Mouse (Mus musculus): ENCODE data around the gene Ttc9. TPM values are rescaled to one million over a fixed set of nuclear protein-coding genes. Genes with fewer than 3 reads are reported as not detected.

The Ttc9 gene
- total and polyA plus RNA-seq, 3 experiments = 0.07 TPM; not detected in 2

DNA sequence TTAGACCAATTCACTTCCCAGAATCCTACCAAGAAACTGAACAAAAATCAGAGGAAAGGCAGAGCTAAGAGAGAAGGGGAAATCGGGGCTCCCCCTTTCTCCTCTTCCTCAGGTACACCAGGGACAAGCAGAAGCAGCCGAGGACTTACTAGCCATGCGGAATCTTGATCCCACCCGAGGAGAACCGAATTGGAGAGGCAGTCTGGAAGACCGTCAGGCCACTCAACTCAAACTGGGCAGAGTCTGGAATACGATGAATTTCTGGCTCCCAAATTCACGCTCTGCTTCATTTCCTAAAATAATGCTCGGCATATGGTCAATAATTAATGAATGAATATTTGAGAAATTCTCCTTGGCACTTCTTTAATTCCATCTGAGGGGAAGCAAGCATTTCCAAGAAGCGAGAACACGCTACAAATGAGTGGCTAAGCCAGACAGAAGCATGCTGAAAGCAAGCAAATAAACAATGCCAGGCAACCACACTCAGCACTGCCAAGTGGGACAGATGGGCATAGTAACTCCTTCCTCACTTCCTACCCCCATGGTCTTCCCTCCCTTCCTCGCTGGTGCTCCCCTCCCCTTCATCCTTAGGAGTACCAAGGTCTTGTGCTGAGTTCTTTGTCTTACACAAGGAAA, 4.7 kb upstream of the Ttc9 start:
- peaks cover 6% of the 10 kb centered on the region for H3K27me3 ChIP-seq (replicated peaks)
- no peaks in the 10 kb centered on the region for H3K79me2 ChIP-seq (replicated peaks; ENCODE audit: control insufficient read depth, extremely low read depth, insufficient read depth, poor library complexity, severe bottlenecking)
- DNase-seq (ENCODE audit: extremely low read depth) = no peak
- no peak overlapping the region for H3K4me2 ChIP-seq (ENCODE audit: insufficient read depth, low read depth, poor library complexity, severe bottlenecking)
- H3K36me3 ChIP-seq (replicated peaks in 1 of 2; ENCODE audit: control insufficient read depth in 1 of 2, insufficient read depth in 1 of 2, low read length in 1 of 2) = no peaks in the 10 kb centered on the region
- in situ Hi-C loops (cut with MboI; ENCODE audit: low pct_ligation_motif_present, low pct_unique_long_range_greater_than_20kb, low sequenced_read_pairs) = no loop called here
- dilution Hi-C loops (cut with MboI; ENCODE audit: extremely low pct_ligation_motif_present, extremely low pct_unique_long_range_greater_than_20kb, low sequenced_read_pairs) = no loop called here
- H3K9ac ChIP-seq (ENCODE audit: insufficient read depth, low read depth) = no peak overlapping the region
- no peaks in the 10 kb centered on the region for H3K9me3 ChIP-seq (replicated peaks; ENCODE audit: low read length)
- no peak for TF ChIP-seq EP300 (IDR thresholded peaks at IDR 0.05; ENCODE audit: low read length)
- TF ChIP-seq POLR2AphosphoS2 (IDR thresholded peaks at IDR 0.05; ENCODE audit: low read depth, low read length) = no peak
- TF ChIP-seq MYC (IDR thresholded peaks at IDR 0.05; ENCODE audit: low read depth, low read length) = no peak
- TF ChIP-seq UBTF (IDR thresholded peaks at IDR 0.05; ENCODE audit: low read depth, low read length) = no peak
- no peak for TF ChIP-seq MXI1 (IDR thresholded peaks at IDR 0.05; ENCODE audit: low read depth, low read length)
- TF ChIP-seq POLR2A (IDR thresholded peaks at IDR 0.05; ENCODE audit: low read depth, low read length) = no peak
- no peak for TF ChIP-seq HCFC1 (IDR thresholded peaks at IDR 0.05; ENCODE audit: low read depth, low read length)
- no peak for TF ChIP-seq ETS1 (conservative IDR thresholded peaks at IDR 0.05; ENCODE audit: low read depth, low read length)
- TF ChIP-seq RAD21 (IDR thresholded peaks at IDR 0.05; ENCODE audit: low read depth, low read length) = no peak
- TF ChIP-seq NRF1 (IDR thresholded peaks at IDR 0.05; ENCODE audit: low read depth, low read length) = no peak
- TF ChIP-seq CHD1 (IDR thresholded peaks at IDR 0.05; ENCODE audit: low read depth, low read length) = no peak
- no peak for TF ChIP-seq ZKSCAN1 (IDR thresholded peaks at IDR 0.05; ENCODE audit: borderline replicate concordance, low read depth, low read length)
- no peak for TF ChIP-seq TBP (conservative IDR thresholded peaks at IDR 0.05; ENCODE audit: low read depth, low read length)
- no peak for TF ChIP-seq PAX5 (IDR thresholded peaks at IDR 0.05; ENCODE audit: low read length)
- no peak for TF ChIP-seq NELFE (IDR thresholded peaks at IDR 0.05; ENCODE audit: low read depth, low read length)
- no peak for TF ChIP-seq JUND (conservative IDR thresholded peaks at IDR 0.05; ENCODE audit: low read depth, low read length)
- no peak for TF ChIP-seq ZC3H11A (IDR thresholded peaks at IDR 0.05; ENCODE audit: low read depth, low read length)
- H3K4me3 ChIP-seq (replicated peaks in 1 of 3; ENCODE audit: low read depth in 2 of 3, low read length in 2 of 3, poor library complexity in 1 of 3) = no peak overlapping the region
- H3K27ac ChIP-seq (ENCODE audit: insufficient read depth, low read depth) = no peak overlapping the region
- H3K4me1 ChIP-seq (ENCODE audit: control insufficient read depth in 1 of 2, insufficient read depth in 2 of 2) = no peaks in the 10 kb centered on the region

DNA sequence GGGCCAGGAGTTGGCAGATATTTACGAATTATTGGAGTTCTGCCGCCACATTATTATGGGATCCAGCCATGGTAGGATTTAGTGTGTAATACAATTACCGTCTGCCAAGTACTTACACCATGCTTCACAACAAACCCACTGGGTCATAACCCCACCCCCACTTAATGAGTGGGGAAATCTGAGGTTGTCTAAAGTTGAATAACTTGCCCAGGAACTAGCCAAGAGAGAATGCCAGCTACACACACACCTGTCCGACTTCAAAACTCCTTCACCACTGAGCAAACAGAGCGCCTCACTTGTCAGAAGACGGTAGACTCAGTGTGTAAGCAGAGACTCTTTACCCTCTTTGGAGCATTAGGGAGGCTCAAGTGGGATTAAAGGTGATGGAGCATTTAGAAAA, 3.6 kb upstream of the Ttc9 start:
- no peaks in the 10 kb centered on the region for H3K36me3 ChIP-seq (replicated peaks in 1 of 2; ENCODE audit: control insufficient read depth in 1 of 2, insufficient read depth in 1 of 2, low read length in 1 of 2)
- TF ChIP-seq CHD2 (IDR thresholded peaks at IDR 0.05; ENCODE audit: low read length) (no peak), ZNF384 (IDR thresholded peaks at IDR 0.05; ENCODE audit: low read depth, low read length) (no peak), MXI1 (IDR thresholded peaks at IDR 0.05; ENCODE audit: low read depth, low read length) (no peak), IRF4 (IDR thresholded peaks at IDR 0.05; ENCODE audit: low read depth, low read length) (no peak), EP300 (IDR thresholded peaks at IDR 0.05; ENCODE audit: low read length) (no peak), MAZ (IDR thresholded peaks at IDR 0.05; ENCODE audit: low read depth, low read length) (no peak), CTCF (conservative IDR thresholded peaks at IDR 0.05 in 1 of 2, IDR thresholded peaks at IDR 0.05 in 1 of 2; ENCODE audit: low read depth in 2 of 2, low read length in 2 of 2) (no peak), RAD21 (IDR thresholded peaks at IDR 0.05; ENCODE audit: low read depth, low read length) (no peak), GABPA (IDR thresholded peaks at IDR 0.05; ENCODE audit: insufficient replicate concordance, low read depth, low read length) (no peak), ZKSCAN1 (IDR thresholded peaks at IDR 0.05; ENCODE audit: borderline replicate concordance, low read depth, low read length) (no peak), MAX (IDR thresholded peaks at IDR 0.05; ENCODE audit: low read length) (no peak), USF1 (IDR thresholded peaks at IDR 0.05; ENCODE audit: low read depth, low read length) (no peak), HCFC1 (IDR thresholded peaks at IDR 0.05; ENCODE audit: low read depth, low read length) (no peak)
- H3K79me2 ChIP-seq (replicated peaks; ENCODE audit: control insufficient read depth, extremely low read depth, insufficient read depth, poor library complexity, severe bottlenecking) = no peaks in the 10 kb centered on the region
- H3K27me3 ChIP-seq (replicated peaks) = peaks cover 6% of the 10 kb centered on the region
- H3K4me1 ChIP-seq (ENCODE audit: control insufficient read depth in 1 of 2, insufficient read depth in 2 of 2) = no peaks in the 10 kb centered on the region
- no peaks in the 10 kb centered on the region for H3K9me3 ChIP-seq (replicated peaks; ENCODE audit: low read length)
- H3K4me3 ChIP-seq (replicated peaks in 1 of 3; ENCODE audit: low read depth in 2 of 3, low read length in 2 of 3, poor library complexity in 1 of 3) = no peak overlapping the region
- dilution Hi-C loops (cut with MboI; ENCODE audit: extremely low pct_ligation_motif_present, extremely low pct_unique_long_range_greater_than_20kb, low sequenced_read_pairs) = no loop called here
- no peak overlapping the region for H3K27ac ChIP-seq (ENCODE audit: insufficient read depth, low read depth)
- no peak overlapping the region for H3K9ac ChIP-seq (ENCODE audit: insufficient read depth, low read depth)
- DNase-seq (ENCODE audit: extremely low read depth) = no peak
- no peak overlapping the region for H3K4me2 ChIP-seq (ENCODE audit: insufficient read depth, low read depth, poor library complexity, severe bottlenecking)
- in situ Hi-C loops (cut with MboI; ENCODE audit: low pct_ligation_motif_present, low pct_unique_long_range_greater_than_20kb, low sequenced_read_pairs) = no loop called here

Data from CH12.LX (cell line).